Mouse (Mus musculus) heart, embryonic 11.5 days (tissue): ENCODE results near the gene Gsk3a. TPM values are rescaled to one million over a fixed set of nuclear protein-coding genes. Genes with fewer than 3 reads are reported as not detected.

ENCODE experiments used
- ATAC-seq: fragments of 200-750 bp; cut with Nextera tagmentation; replicated peaks from 2 replicates; pipeline ENCODE4 v1.8.0; 2017; ENCODE audit warnings: moderate library complexity; ENCODE audit not compliant: insufficient number of reproducible peaks, low FRiP score, low TSS enrichment
- H3K27ac ChIP-seq: fragments of 300-500 bp; sonication (generic); 2 replicates; pipeline ENCODE4 v1.5.1; 2014; ENCODE audit warnings: mild to moderate bottlenecking, low read depth, low read length
- H3K27me3 ChIP-seq: fragments of 300-500 bp; sonication (generic); 2 replicates; pipeline ENCODE4 v1.6.1; 2014; ENCODE audit warnings: mild to moderate bottlenecking, low read length, mixed read lengths; ENCODE audit not compliant: control insufficient read depth, insufficient read depth
- H3K36me3 ChIP-seq: fragments of 300-500 bp; sonication (generic); 2 replicates; pipeline ENCODE4 v1.6.1; 2014; ENCODE audit warnings: mild to moderate bottlenecking, low read length, moderate library complexity, mixed read lengths; ENCODE audit not compliant: control insufficient read depth, insufficient read depth
- H3K4me1 ChIP-seq: fragments of 300-500 bp; sonication (generic); 2 replicates; pipeline ENCODE4 v1.6.1; 2014; ENCODE audit warnings: low read length; ENCODE audit not compliant: control insufficient read depth, insufficient read depth
- H3K4me2 ChIP-seq: fragments of 300-500 bp; sonication (generic); 2 replicates; pipeline ENCODE4 v1.6.1; 2014; ENCODE audit warnings: mild to moderate bottlenecking, moderate library complexity
- H3K4me3 ChIP-seq: fragments of 300-500 bp; sonication (generic); 2 replicates; pipeline ENCODE4 v1.5.1; 2014; ENCODE audit warnings: low read depth, low read length
- H3K9ac ChIP-seq: fragments of 300-500 bp; sonication (generic); 2 replicates; pipeline ENCODE4 v1.6.1; 2014; ENCODE audit warnings: mild to moderate bottlenecking, low read depth, low read length, moderate library complexity
- H3K9me3 ChIP-seq: fragments of 300-500 bp; sonication (generic); replicated peaks from 2 replicates; pipeline ENCODE4 v1.6.1; 2016; ENCODE audit warnings: low read length; ENCODE audit not compliant: control insufficient read depth
- WGBS: fragments of 180-500 bp; shearing (Covaris S2); extraction: QIAGEN DNeasy Blood & Tissue Kit; methylation state at CpG from one replicate; pipeline ENCODE4 v1.1.7; 2014; ENCODE audit not compliant: insufficient replicate concordance; 5-methylcytosine and 5-hydroxymethylcytosine counted together
- polyA plus RNA-seq: library from polyadenylated mRNA; unstranded; fragments of >200 nt; fragmentation: Nextera tagmentation; extraction: Ambion mirVana; gene quantifications from 2 replicates; pipeline ENCODE4 v1.2.1, GENCODE M21; 2014

Gene Gsk3a
- polyA plus RNA-seq, 1 experiment from 2014 or later: 11.6 TPM

GRCm38 (mm10) chr7:25251822-25252221, 14.2 kb upstream of the Gsk3a start:
- WGBS: 19% methylated on average over 8 of the region's 8 CpGs
- H3K4me3 ChIP-seq: peak overlapping the region; percentile 80
- no peaks in the 10 kb centered on the region for H3K9me3 ChIP-seq
- H3K9ac ChIP-seq: peak overlapping the region; percentile 77
- H3K4me1 ChIP-seq: peaks cover 23% of the 10 kb centered on the region
- peak overlapping the region; percentile 98 for H3K4me2 ChIP-seq
- ATAC-seq: no peak
- H3K27me3 ChIP-seq: no peaks in the 10 kb centered on the region
- H3K27ac ChIP-seq: peak overlapping the region; percentile 99
- no peaks in the 10 kb centered on the region for H3K36me3 ChIP-seq

- peak overlapping the region; percentile 77 for H3K9ac ChIP-seq
- ATAC-seq: peak; percentile 32
- peaks cover 29% of the 10 kb centered on the region for H3K4me1 ChIP-seq
- H3K4me3 ChIP-seq: peak overlapping the region; percentile 80
- no peaks in the 10 kb centered on the region for H3K36me3 ChIP-seq
- peak overlapping the region; percentile 99 for H3K27ac ChIP-seq
- H3K4me2 ChIP-seq: peak overlapping the region; percentile 98
- no peaks in the 10 kb centered on the region for H3K9me3 ChIP-seq
- H3K27me3 ChIP-seq: no peaks in the 10 kb centered on the region
- WGBS: 3% methylated on average over 22 of the region's 22 CpGs
Observed at GRCm38 (mm10) chr7:25251071-25251791, 13.6 kb upstream of the Gsk3a start.

- WGBS: under 1% methylated on average over 73 of the region's 81 CpGs
- Histone ChIP-seq H3K4me3 (peak within 1 kb of the TSS; percentile 80), H3K27me3 (no peaks in the 10 kb centered on the region), H3K4me2 (peak within 1 kb of the TSS; percentile 98), H3K27ac (peak within 1 kb of the TSS; percentile 99), H3K36me3 (0 out of 2 replicates have a peak, but pooled peaks cover 3% of the 10 kb centered on the region), H3K9me3 (no peaks in the 10 kb centered on the region), H3K9ac (peak within 1 kb of the TSS; percentile 99), H3K4me1 (peaks cover 34% of the 10 kb centered on the region)
- ATAC-seq: peak; percentile 76
Observed at GRCm38 (mm10) chr7:25250141-25250972, 12.7 kb upstream of the Gsk3a start, which contains the start of gene Erf. TSS of gene Erf (minus strand) at chr7:25250761.

- peak; percentile 62 for ATAC-seq
- peak overlapping the region; percentile 98 for H3K4me2 ChIP-seq
- H3K9ac ChIP-seq: peak overlapping the region; percentile 99
- no peaks in the 10 kb centered on the region for H3K27me3 ChIP-seq
- peak overlapping the region; percentile 99 for H3K27ac ChIP-seq
- H3K36me3 ChIP-seq: peaks cover 9% of the 10 kb centered on the region
- H3K4me3 ChIP-seq: peak overlapping the region; percentile 80
- WGBS: under 1% methylated on average over 41 of the region's 73 CpGs
- no peaks in the 10 kb centered on the region for H3K9me3 ChIP-seq
- peaks cover 38% of the 10 kb centered on the region for H3K4me1 ChIP-seq
Observed at GRCm38 (mm10) chr7:25249314-25250140, 11.9 kb upstream of the Gsk3a start.

- Histone ChIP-seq H3K36me3 (peaks cover 12% of the 10 kb centered on the region), H3K27me3 (no peaks in the 10 kb centered on the region), H3K4me1 (peaks cover 39% of the 10 kb centered on the region), H3K9ac (peak overlapping the region; percentile 99), H3K4me2 (peak overlapping the region; percentile 98), H3K4me3 (peak overlapping the region; percentile 80), H3K9me3 (no peaks in the 10 kb centered on the region), H3K27ac (peak overlapping the region; percentile 99)
- under 1% methylated on average over 25 of the region's 25 CpGs for WGBS
- no peak; the same call in 1 of the 2 replicates for ATAC-seq
Observed at GRCm38 (mm10) chr7:25248846-25249313, 11.2 kb upstream of the Gsk3a start.

GRCm38 (mm10) chr7:25248018-25248647, 10.5 kb upstream of the Gsk3a start:
- Histone ChIP-seq H3K36me3 (peaks cover 16% of the 10 kb centered on the region), H3K4me3 (peak overlapping the region; percentile 80), H3K9ac (peak overlapping the region; percentile 99), H3K4me1 (peaks cover 39% of the 10 kb centered on the region), H3K27me3 (no peaks in the 10 kb centered on the region), H3K9me3 (no peaks in the 10 kb centered on the region), H3K4me2 (peak overlapping the region; percentile 98), H3K27ac (peak overlapping the region; percentile 99)
- WGBS: 2% methylated on average over 18 of the region's 18 CpGs
- no peak for ATAC-seq

GRCm38 (mm10) chr7:25247498-25247897, 9.8 kb upstream of the Gsk3a start:
- peak overlapping the region; percentile 80 for H3K4me3 ChIP-seq
- ATAC-seq: no peak
- peak overlapping the region; percentile 99 for H3K27ac ChIP-seq
- H3K27me3 ChIP-seq: no peaks in the 10 kb centered on the region
- WGBS: 19% methylated on average over 3 of the region's 3 CpGs
- peaks cover 22% of the 10 kb centered on the region for H3K36me3 ChIP-seq
- H3K9ac ChIP-seq: peak overlapping the region; percentile 99
- H3K4me1 ChIP-seq: peaks cover 39% of the 10 kb centered on the region
- no peaks in the 10 kb centered on the region for H3K9me3 ChIP-seq
- peak overlapping the region; percentile 98 for H3K4me2 ChIP-seq
